Mouse (Mus musculus) bone marrow, adult 2 months (tissue): ENCODE measurements around the gene Mtor.

Experiments used
- CTCF ChIP-seq: fragments of 200-500 bp; IDR thresholded peaks from 2 replicates; pipeline ENCODE4 v1.5.1; 2011; ENCODE audit warnings: low read length, control low read depth; ENCODE audit not compliant: control insufficient read depth, insufficient read depth
- POLR2A ChIP-seq: fragments of 200-500 bp; IDR thresholded peaks from 2 replicates; pipeline ENCODE4 v1.6.1; 2011; ENCODE audit warnings: low read depth, mild to moderate bottlenecking, control low read depth, low read length, borderline replicate concordance; ENCODE audit not compliant: control insufficient read depth

DNA sequence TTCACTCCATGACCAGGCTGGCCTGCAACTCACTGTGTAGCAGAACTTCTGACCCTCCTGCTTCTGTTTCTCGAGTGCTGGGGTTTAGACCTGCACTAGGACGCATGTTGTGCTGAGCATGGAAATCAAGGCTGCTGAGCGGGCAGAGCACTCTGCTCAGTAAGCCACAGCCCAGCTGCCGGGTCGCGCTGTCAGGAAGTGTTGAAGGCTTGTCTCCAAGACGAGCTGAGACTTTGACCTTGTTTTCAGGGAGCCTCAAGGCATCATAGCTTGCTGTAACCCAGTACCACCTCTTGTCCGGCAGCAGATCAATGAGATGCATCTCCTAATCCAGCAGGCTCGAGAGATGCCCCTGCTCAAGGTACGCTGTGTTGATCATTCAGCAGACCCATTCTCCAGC is 121.7 kb downstream of the Mtor start:
- TF ChIP-seq POLR2A = no peak
- no peak for TF ChIP-seq CTCF
